Mouse (Mus musculus): ENCODE measurements at regions not wholly inside any gene's neighbourhood (a gene's known extent, or its start where the extent isn't known, plus 50 kb on each side); places are given as distances from the start of the nearest gene placed in this dataset.

GRCm38 (mm10) chr1:81549706-81550105, 473.0 kb downstream of the Nyap2 start:
- no peaks in the 10 kb centered on the region for H3K27me3 ChIP-seq (ENCODE audit: control insufficient read depth, insufficient read depth, low read length)
- 75% methylated on average over 5 of the region's 5 CpGs for WGBS
- no peaks in the 10 kb centered on the region for H3K4me1 ChIP-seq (ENCODE audit: control insufficient read depth in 2 of 2, insufficient read depth in 2 of 2, low read length in 2 of 2)
- no peak for ATAC-seq (ENCODE audit: insufficient number of reproducible peaks, insufficient read depth, low FRiP score, low read depth)
- no peak overlapping the region for H3K9ac ChIP-seq (ENCODE audit: low read length)
- H3K4me3 ChIP-seq (ENCODE audit: control insufficient read depth in 1 of 2, insufficient read depth in 1 of 2, low read depth in 1 of 2, low read length in 2 of 2) = no peak overlapping the region
- H3K4me2 ChIP-seq (ENCODE audit: low read length) = no peak overlapping the region
- H3K36me3 ChIP-seq (ENCODE audit: control insufficient read depth, insufficient read depth, low read length) = no peaks in the 10 kb centered on the region
- no peaks in the 10 kb centered on the region for H3K9me3 ChIP-seq (ENCODE audit: control insufficient read depth, low read length)
- no peak overlapping the region for H3K27ac ChIP-seq (replicated peaks in 1 of 2; ENCODE audit: control insufficient read depth in 1 of 2, insufficient read depth in 1 of 2, low read depth in 2 of 2, low read length in 2 of 2)

- no peak for ATAC-seq (ENCODE audit: insufficient number of reproducible peaks, insufficient read depth, low FRiP score, low read depth)
- Histone ChIP-seq H3K4me2 (ENCODE audit: low read length) (no peak overlapping the region), H3K9me3 (ENCODE audit: control insufficient read depth, low read length) (no peaks in the 10 kb centered on the region), H3K27me3 (ENCODE audit: control insufficient read depth, insufficient read depth, low read length) (no peaks in the 10 kb centered on the region), H3K27ac (replicated peaks in 1 of 2; ENCODE audit: control insufficient read depth in 1 of 2, insufficient read depth in 1 of 2, low read depth in 2 of 2, low read length in 2 of 2) (no peak overlapping the region), H3K9ac (ENCODE audit: low read length) (no peak overlapping the region), H3K4me3 (ENCODE audit: control insufficient read depth in 1 of 2, insufficient read depth in 1 of 2, low read depth in 1 of 2, low read length in 2 of 2) (no peak overlapping the region), H3K36me3 (ENCODE audit: control insufficient read depth, insufficient read depth, low read length) (no peaks in the 10 kb centered on the region), H3K4me1 (ENCODE audit: control insufficient read depth in 2 of 2, insufficient read depth in 2 of 2, low read length in 2 of 2) (no peaks in the 10 kb centered on the region)
- WGBS = 80% methylated on average over 3 of the region's 3 CpGs
These were observed 476.0 kb downstream of the Nyap2 start for GRCm38 (mm10) chr1:81552731-81553130.

- Histone ChIP-seq H3K4me2 (ENCODE audit: low read length) (no peak overlapping the region), H3K4me3 (ENCODE audit: control insufficient read depth in 1 of 2, insufficient read depth in 1 of 2, low read depth in 1 of 2, low read length in 2 of 2) (no peak overlapping the region)
- WGBS = 79% methylated on average over 8 of the region's 8 CpGs
These were observed 500.4 kb downstream of the Nyap2 start for GRCm38 (mm10) chr1:81576965-81577664.

GRCm38 (mm10) chr1:81577665-81578201, 501.0 kb downstream of the Nyap2 start:
- Histone ChIP-seq H3K9ac (ENCODE audit: low read length) (no peak overlapping the region), H3K9me3 (ENCODE audit: control insufficient read depth, low read length) (no peaks in the 10 kb centered on the region), H3K4me1 (ENCODE audit: control insufficient read depth in 2 of 2, insufficient read depth in 2 of 2, low read length in 2 of 2) (no peaks in the 10 kb centered on the region), H3K27me3 (ENCODE audit: control insufficient read depth, insufficient read depth, low read length) (no peaks in the 10 kb centered on the region), H3K27ac (replicated peaks in 1 of 2; ENCODE audit: control insufficient read depth in 1 of 2, insufficient read depth in 1 of 2, low read depth in 2 of 2, low read length in 2 of 2) (no peak overlapping the region), H3K4me3 (ENCODE audit: control insufficient read depth in 1 of 2, insufficient read depth in 1 of 2, low read depth in 1 of 2, low read length in 2 of 2) (no peak overlapping the region), H3K4me2 (ENCODE audit: low read length) (no peak overlapping the region), H3K36me3 (ENCODE audit: control insufficient read depth, insufficient read depth, low read length) (no peaks in the 10 kb centered on the region)
- no peak for ATAC-seq (ENCODE audit: insufficient number of reproducible peaks, insufficient read depth, low FRiP score, low read depth)
- WGBS = 74% methylated on average over 9 of the region's 9 CpGs

More at GRCm38 (mm10) chr1:81576965-81577664, 500.4 kb downstream of the Nyap2 start:
- no peaks in the 10 kb centered on the region for H3K36me3 ChIP-seq (ENCODE audit: control insufficient read depth, insufficient read depth, low read length)
- H3K27me3 ChIP-seq (ENCODE audit: control insufficient read depth, insufficient read depth, low read length) = no peaks in the 10 kb centered on the region
- no peak for ATAC-seq (ENCODE audit: insufficient number of reproducible peaks, insufficient read depth, low FRiP score, low read depth)
- H3K4me1 ChIP-seq (ENCODE audit: control insufficient read depth in 2 of 2, insufficient read depth in 2 of 2, low read length in 2 of 2) = no peaks in the 10 kb centered on the region
- H3K9ac ChIP-seq (ENCODE audit: low read length) = no peak overlapping the region
- no peak overlapping the region for H3K27ac ChIP-seq (replicated peaks in 1 of 2; ENCODE audit: control insufficient read depth in 1 of 2, insufficient read depth in 1 of 2, low read depth in 2 of 2, low read length in 2 of 2)
- no peaks in the 10 kb centered on the region for H3K9me3 ChIP-seq (ENCODE audit: control insufficient read depth, low read length)

GRCm38 (mm10) chr1:81581208-81581607, 504.5 kb downstream of the Nyap2 start:
- H3K4me3 ChIP-seq (ENCODE audit: control insufficient read depth in 1 of 2, insufficient read depth in 1 of 2, low read depth in 1 of 2, low read length in 2 of 2) = no peak overlapping the region
- H3K9me3 ChIP-seq (ENCODE audit: control insufficient read depth, low read length) = no peaks in the 10 kb centered on the region
- H3K4me1 ChIP-seq (ENCODE audit: control insufficient read depth in 2 of 2, insufficient read depth in 2 of 2, low read length in 2 of 2) = no peaks in the 10 kb centered on the region
- no peak overlapping the region for H3K9ac ChIP-seq (ENCODE audit: low read length)
- no peak overlapping the region for H3K27ac ChIP-seq (replicated peaks in 1 of 2; ENCODE audit: control insufficient read depth in 1 of 2, insufficient read depth in 1 of 2, low read depth in 2 of 2, low read length in 2 of 2)
- ATAC-seq (ENCODE audit: insufficient number of reproducible peaks, insufficient read depth, low FRiP score, low read depth) = no peak
- H3K27me3 ChIP-seq (ENCODE audit: control insufficient read depth, insufficient read depth, low read length) = no peaks in the 10 kb centered on the region
- WGBS = 82% methylated on average over 4 of the region's 4 CpGs
- no peaks in the 10 kb centered on the region for H3K36me3 ChIP-seq (ENCODE audit: control insufficient read depth, insufficient read depth, low read length)
- no peak overlapping the region for H3K4me2 ChIP-seq (ENCODE audit: low read length)

- Histone ChIP-seq H3K4me2 (ENCODE audit: low read length) (no peak overlapping the region), H3K9ac (ENCODE audit: low read length) (no peak overlapping the region), H3K4me3 (ENCODE audit: control insufficient read depth in 1 of 2, insufficient read depth in 1 of 2, low read depth in 1 of 2, low read length in 2 of 2) (no peak overlapping the region), H3K27ac (replicated peaks in 1 of 2; ENCODE audit: control insufficient read depth in 1 of 2, insufficient read depth in 1 of 2, low read depth in 2 of 2, low read length in 2 of 2) (no peak overlapping the region), H3K36me3 (ENCODE audit: control insufficient read depth, insufficient read depth, low read length) (no peaks in the 10 kb centered on the region), H3K27me3 (ENCODE audit: control insufficient read depth, insufficient read depth, low read length) (no peaks in the 10 kb centered on the region), H3K4me1 (ENCODE audit: control insufficient read depth in 2 of 2, insufficient read depth in 2 of 2, low read length in 2 of 2) (no peaks in the 10 kb centered on the region), H3K9me3 (ENCODE audit: control insufficient read depth, low read length) (no peaks in the 10 kb centered on the region)
- no peak for ATAC-seq (ENCODE audit: insufficient number of reproducible peaks, insufficient read depth, low FRiP score, low read depth)
- 70% methylated on average over 11 of the region's 11 CpGs for WGBS
These were observed 511.1 kb downstream of the Nyap2 start for GRCm38 (mm10) chr1:81587780-81588307.

- Histone ChIP-seq H3K4me3 (ENCODE audit: control insufficient read depth in 1 of 2, insufficient read depth in 1 of 2, low read depth in 1 of 2, low read length in 2 of 2) (no peak overlapping the region), H3K4me2 (ENCODE audit: low read length) (no peak overlapping the region), H3K27me3 (ENCODE audit: control insufficient read depth, insufficient read depth, low read length) (no peaks in the 10 kb centered on the region), H3K9ac (ENCODE audit: low read length) (no peak overlapping the region), H3K4me1 (ENCODE audit: control insufficient read depth in 2 of 2, insufficient read depth in 2 of 2, low read length in 2 of 2) (peaks cover 0 to 2% of the 10 kb centered on the region in 2 experiments; a peak in 1 of 4 replicates), H3K9me3 (ENCODE audit: control insufficient read depth, low read length) (no peaks in the 10 kb centered on the region), H3K27ac (replicated peaks in 1 of 2; ENCODE audit: control insufficient read depth in 1 of 2, insufficient read depth in 1 of 2, low read depth in 2 of 2, low read length in 2 of 2) (no peak overlapping the region), H3K36me3 (ENCODE audit: control insufficient read depth, insufficient read depth, low read length) (no peaks in the 10 kb centered on the region)
- ATAC-seq (ENCODE audit: insufficient number of reproducible peaks, insufficient read depth, low FRiP score, low read depth) = no peak
- WGBS = 85% methylated on average over 5 of the region's 5 CpGs
These were observed 514.9 kb downstream of the Nyap2 start for GRCm38 (mm10) chr1:81591623-81592022.

All from heart, embryonic 14.5 days (tissue).